Mouse (Mus musculus) lung, postnatal 0 days (tissue): ENCODE measurements around the gene Atp1a4.

Experiments
- CTCF ChIP-seq: IDR thresholded peaks from 2 replicates; pipeline ENCODE4 v1.5.1; 2016; ENCODE audit warnings: antibody characterized with exemption, mild to moderate bottlenecking
- EP300 ChIP-seq: IDR thresholded peaks from 2 replicates; pipeline ENCODE4 v1.6.1; 2016; ENCODE audit warnings: antibody characterized with exemption, mild to moderate bottlenecking, control low read depth

DNA sequence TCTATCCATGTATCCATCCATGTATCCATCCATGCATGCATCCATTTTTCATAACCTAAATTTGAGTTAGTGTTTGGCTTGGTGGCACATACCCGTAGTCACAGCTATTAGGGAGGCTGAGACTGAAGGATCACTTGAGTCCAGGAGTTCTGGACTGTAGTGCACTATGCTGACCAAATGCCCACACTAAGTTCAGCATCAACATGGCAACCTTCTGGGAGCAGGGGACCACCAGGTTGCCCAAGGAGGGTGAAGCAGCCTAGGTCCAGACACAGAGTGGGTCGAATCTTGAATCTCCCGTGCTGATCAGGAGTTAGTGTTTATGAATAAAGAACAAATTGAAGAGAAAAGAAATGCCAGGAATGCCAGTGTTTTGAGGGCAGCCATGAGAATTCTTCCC is 13.0 kb upstream of the Atp1a4 start:
- TF ChIP-seq CTCF, result no peak
- no peak for TF ChIP-seq EP300
